Mouse (Mus musculus): ENCODE results near the gene Rgs10. TPM values are rescaled to one million over a fixed set of nuclear protein-coding genes. Genes with fewer than 3 reads are reported as not detected.

Gene Rgs10
- total and polyA plus RNA-seq, 2 experiments from 2014 or later, result 0.69 to 7.8 TPM

GRCm38 (mm10) chr7:128364526-128364925 lies 54.0 kb downstream of the Rgs10 start:
- Histone ChIP-seq H3K4me2 (ENCODE audit: low read depth, low read length) (no peak overlapping the region), H3K9ac (replicated peaks; ENCODE audit: low read depth, low read length) (no peak overlapping the region), H3K4me3 (ENCODE audit: low read depth, low read length) (no peak overlapping the region), H3K27ac (ENCODE audit: low read depth) (no peak overlapping the region), H3K27me3 (ENCODE audit: control insufficient read depth, insufficient read depth, low read length) (no peaks in the 10 kb centered on the region), H3K9me3 (replicated peaks; ENCODE audit: control insufficient read depth, low read length) (no peaks in the 10 kb centered on the region), H3K36me3 (replicated peaks; ENCODE audit: control insufficient read depth, insufficient read depth, low read length) (no peaks in the 10 kb centered on the region), H3K4me1 (ENCODE audit: control insufficient read depth, insufficient read depth) (peaks cover 5% of the 10 kb centered on the region; the same call in 1 of the 2 replicates)
- ATAC-seq (ENCODE audit: insufficient read depth, low read depth), result no peak
- DNase-seq (ENCODE audit: low spot score), result no peak
- TF ChIP-seq CTCF (IDR thresholded peaks at IDR 0.05; ENCODE audit: low read depth) (no peak), EP300 (IDR thresholded peaks at IDR 0.05; ENCODE audit: low read depth) (no peak)
- 75% methylated on average over 11 of the region's 11 CpGs for WGBS

DNA sequence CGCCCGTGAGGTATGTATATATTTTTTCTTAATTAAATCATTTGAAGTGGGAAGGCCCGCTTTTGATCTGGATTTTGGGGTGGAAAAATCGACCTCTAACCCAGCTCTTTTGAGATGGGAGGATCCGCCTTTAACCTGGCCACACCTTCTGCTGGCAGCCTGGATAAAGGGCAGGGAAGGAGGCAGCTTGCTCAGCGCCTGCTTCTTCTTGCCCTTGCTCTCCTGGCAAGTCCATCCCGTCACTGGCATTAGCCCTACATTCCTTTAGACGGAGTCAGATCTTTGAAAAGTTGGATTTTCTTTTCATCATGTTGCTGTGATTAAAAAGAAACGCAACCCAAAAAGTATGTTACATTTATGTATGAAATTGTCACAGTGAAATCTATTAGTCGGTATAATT lies 54.8 kb downstream of the Rgs10 start:
- no peak for ATAC-seq (ENCODE audit: insufficient read depth, low read depth)
- Histone ChIP-seq H3K4me2 (ENCODE audit: low read depth, low read length) (no peak overlapping the region), H3K4me1 (ENCODE audit: control insufficient read depth, insufficient read depth) (peaks cover 5% of the 10 kb centered on the region; the same call in 1 of the 2 replicates), H3K27ac (ENCODE audit: low read depth) (no peak overlapping the region), H3K9ac (replicated peaks; ENCODE audit: low read depth, low read length) (no peak overlapping the region), H3K36me3 (replicated peaks; ENCODE audit: control insufficient read depth, insufficient read depth, low read length) (no peaks in the 10 kb centered on the region), H3K9me3 (replicated peaks; ENCODE audit: control insufficient read depth, low read length) (no peaks in the 10 kb centered on the region), H3K4me3 (ENCODE audit: low read depth, low read length) (no peak overlapping the region), H3K27me3 (ENCODE audit: control insufficient read depth, insufficient read depth, low read length) (no peaks in the 10 kb centered on the region)
- TF ChIP-seq EP300 (IDR thresholded peaks at IDR 0.05; ENCODE audit: low read depth), result no peak
- no peak for TF ChIP-seq CTCF (IDR thresholded peaks at IDR 0.05; ENCODE audit: low read depth)
- no peak for DNase-seq (ENCODE audit: low spot score)
- 83% methylated on average over 10 of the region's 10 CpGs for WGBS

DNA sequence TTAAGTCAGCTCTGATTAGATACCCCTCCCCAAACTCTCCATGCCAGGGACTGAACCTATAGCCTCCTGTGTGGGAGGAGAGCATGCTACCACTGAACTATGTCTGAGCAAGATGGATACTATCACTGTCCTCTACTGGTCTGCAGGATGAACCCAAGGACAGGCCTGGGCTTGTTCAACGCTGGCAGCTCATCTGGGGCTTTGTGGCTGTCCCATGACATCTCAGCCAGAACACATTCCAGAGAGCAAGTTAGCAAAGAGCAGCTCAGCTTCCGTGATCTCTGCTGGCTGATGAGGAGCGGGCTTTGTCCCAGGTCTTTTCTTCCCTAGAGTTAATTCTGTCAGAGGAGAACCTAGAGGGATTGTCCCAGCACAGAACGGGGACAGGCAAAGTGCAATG lies 55.6 kb downstream of the Rgs10 start:
- DNase-seq (ENCODE audit: low spot score) (no peak), ATAC-seq (ENCODE audit: insufficient read depth, low read depth) (no peak)
- Histone ChIP-seq H3K36me3 (replicated peaks; ENCODE audit: control insufficient read depth, insufficient read depth, low read length) (no peaks in the 10 kb centered on the region), H3K27ac (ENCODE audit: low read depth) (no peak overlapping the region), H3K9ac (replicated peaks; ENCODE audit: low read depth, low read length) (no peak overlapping the region), H3K27me3 (ENCODE audit: control insufficient read depth, insufficient read depth, low read length) (no peaks in the 10 kb centered on the region), H3K4me2 (ENCODE audit: low read depth, low read length) (no peak overlapping the region), H3K4me1 (ENCODE audit: control insufficient read depth, insufficient read depth) (peaks cover 5% of the 10 kb centered on the region; the same call in 1 of the 2 replicates), H3K4me3 (ENCODE audit: low read depth, low read length) (no peak overlapping the region), H3K9me3 (replicated peaks; ENCODE audit: control insufficient read depth, low read length) (no peaks in the 10 kb centered on the region)
- 48% methylated on average over 4 of the region's 4 CpGs for WGBS
- TF ChIP-seq EP300 (IDR thresholded peaks at IDR 0.05; ENCODE audit: low read depth) (no peak), CTCF (IDR thresholded peaks at IDR 0.05; ENCODE audit: low read depth) (no peak)

DNA sequence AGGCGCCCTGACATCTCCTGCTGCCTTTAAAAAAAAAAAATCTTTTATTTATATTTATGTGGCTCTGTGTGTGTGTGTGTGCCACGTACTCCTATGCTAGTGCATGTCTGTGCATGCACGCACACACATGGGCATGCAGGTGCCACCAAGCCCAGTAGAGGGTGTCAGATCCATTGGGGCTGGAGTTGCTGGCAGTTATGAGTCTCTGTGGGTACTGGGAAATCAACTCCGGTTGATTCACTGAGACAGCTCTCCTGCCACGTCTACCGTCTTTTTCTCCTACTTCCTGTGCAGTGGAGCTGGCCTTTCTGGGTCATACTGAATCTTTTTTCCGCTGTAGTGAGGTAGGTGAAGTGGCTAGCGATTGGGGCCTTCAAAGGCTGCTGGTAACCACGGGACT lies 58.8 kb downstream of the Rgs10 start:
- Histone ChIP-seq H3K4me2 (ENCODE audit: low read depth, low read length) (no peak overlapping the region), H3K9ac (replicated peaks; ENCODE audit: low read depth, low read length) (no peak overlapping the region), H3K36me3 (replicated peaks; ENCODE audit: control insufficient read depth, insufficient read depth, low read length) (no peaks in the 10 kb centered on the region), H3K9me3 (replicated peaks; ENCODE audit: control insufficient read depth, low read length) (no peaks in the 10 kb centered on the region), H3K27me3 (ENCODE audit: control insufficient read depth, insufficient read depth, low read length) (no peaks in the 10 kb centered on the region), H3K4me1 (ENCODE audit: control insufficient read depth, insufficient read depth) (no peaks in the 10 kb centered on the region), H3K27ac (ENCODE audit: low read depth) (no peak overlapping the region), H3K4me3 (ENCODE audit: low read depth, low read length) (no peak overlapping the region)
- TF ChIP-seq EP300 (IDR thresholded peaks at IDR 0.05; ENCODE audit: low read depth) (no peak), CTCF (IDR thresholded peaks at IDR 0.05; ENCODE audit: low read depth) (no peak)
- ATAC-seq (ENCODE audit: insufficient read depth, low read depth), result no peak
- DNase-seq (ENCODE audit: low spot score), result no peak
- 79% methylated on average over 9 of the region's 9 CpGs for WGBS

DNA sequence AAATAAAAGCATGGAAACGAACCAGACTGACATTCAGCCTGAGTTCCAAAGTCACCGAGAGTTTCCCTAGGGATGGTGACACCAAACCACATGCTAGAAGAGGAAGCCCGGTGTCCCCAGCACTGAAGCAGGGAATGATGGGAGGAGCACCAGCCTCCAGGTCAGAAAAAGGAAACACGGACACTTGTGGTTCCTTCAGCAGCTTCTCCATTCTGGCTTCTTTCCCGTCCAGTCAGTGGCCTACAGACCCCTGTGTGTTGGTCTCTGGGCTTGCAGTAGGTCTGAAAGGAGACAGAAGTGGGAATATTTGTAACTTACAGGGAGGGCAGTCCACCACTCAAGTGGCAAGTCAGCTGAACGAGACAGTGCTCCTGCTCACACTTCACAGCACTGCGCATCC lies 59.4 kb downstream of the Rgs10 start:
- TF ChIP-seq CTCF (IDR thresholded peaks at IDR 0.05; ENCODE audit: low read depth) (no peak), EP300 (IDR thresholded peaks at IDR 0.05; ENCODE audit: low read depth) (no peak)
- Histone ChIP-seq H3K27ac (ENCODE audit: low read depth) (no peak overlapping the region), H3K4me2 (ENCODE audit: low read depth, low read length) (no peak overlapping the region), H3K4me3 (ENCODE audit: low read depth, low read length) (no peak overlapping the region), H3K4me1 (ENCODE audit: control insufficient read depth, insufficient read depth) (no peaks in the 10 kb centered on the region), H3K9me3 (replicated peaks; ENCODE audit: control insufficient read depth, low read length) (no peaks in the 10 kb centered on the region), H3K27me3 (ENCODE audit: control insufficient read depth, insufficient read depth, low read length) (no peaks in the 10 kb centered on the region), H3K36me3 (replicated peaks; ENCODE audit: control insufficient read depth, insufficient read depth, low read length) (no peaks in the 10 kb centered on the region), H3K9ac (replicated peaks; ENCODE audit: low read depth, low read length) (no peak overlapping the region)
- 57% methylated on average over 7 of the region's 7 CpGs for WGBS
- ATAC-seq (ENCODE audit: insufficient read depth, low read depth), result no peak
- no peak for DNase-seq (ENCODE audit: low spot score)

DNA sequence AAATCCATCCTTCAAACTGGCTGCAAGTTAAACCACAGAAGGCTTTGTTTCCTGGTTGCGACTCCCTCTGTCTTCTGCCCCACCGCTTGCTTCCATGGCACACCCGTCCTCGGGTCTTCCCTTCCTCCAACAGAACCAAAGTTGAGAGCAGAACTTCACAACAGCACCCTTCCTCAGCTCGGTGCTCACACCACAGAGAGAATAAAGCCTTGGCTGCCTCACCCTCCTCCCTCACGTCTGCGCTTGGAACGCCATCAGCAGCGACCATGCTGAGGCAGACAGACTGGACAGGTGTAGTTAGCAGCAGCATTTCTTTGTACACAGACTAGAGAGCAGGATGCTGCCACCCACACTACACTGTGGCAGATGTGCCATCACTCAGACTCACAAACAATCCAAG lies 59.8 kb downstream of the Rgs10 start:
- H3K4me3 ChIP-seq (ENCODE audit: low read depth, low read length), result no peak overlapping the region
- H3K36me3 ChIP-seq (replicated peaks; ENCODE audit: control insufficient read depth, insufficient read depth, low read length), result no peaks in the 10 kb centered on the region
- H3K27me3 ChIP-seq (ENCODE audit: control insufficient read depth, insufficient read depth, low read length), result no peaks in the 10 kb centered on the region
- no peak for ATAC-seq (ENCODE audit: insufficient read depth, low read depth)
- H3K9ac ChIP-seq (replicated peaks; ENCODE audit: low read depth, low read length), result no peak overlapping the region
- 73% methylated on average over 9 of the region's 9 CpGs for WGBS
- H3K4me1 ChIP-seq (ENCODE audit: control insufficient read depth, insufficient read depth), result no peaks in the 10 kb centered on the region
- H3K4me2 ChIP-seq (ENCODE audit: low read depth, low read length), result no peak overlapping the region
- no peaks in the 10 kb centered on the region for H3K9me3 ChIP-seq (replicated peaks; ENCODE audit: control insufficient read depth, low read length)
- no peak overlapping the region for H3K27ac ChIP-seq (ENCODE audit: low read depth)
- no peak for DNase-seq (ENCODE audit: low spot score)
- TF ChIP-seq EP300 (IDR thresholded peaks at IDR 0.05; ENCODE audit: low read depth) (no peak), CTCF (IDR thresholded peaks at IDR 0.05; ENCODE audit: low read depth) (no peak)

Data from heart, postnatal 0 days (tissue).